Mouse (Mus musculus): Measurements from ENCODE around the gene Llph.

Llph gene

DNA sequence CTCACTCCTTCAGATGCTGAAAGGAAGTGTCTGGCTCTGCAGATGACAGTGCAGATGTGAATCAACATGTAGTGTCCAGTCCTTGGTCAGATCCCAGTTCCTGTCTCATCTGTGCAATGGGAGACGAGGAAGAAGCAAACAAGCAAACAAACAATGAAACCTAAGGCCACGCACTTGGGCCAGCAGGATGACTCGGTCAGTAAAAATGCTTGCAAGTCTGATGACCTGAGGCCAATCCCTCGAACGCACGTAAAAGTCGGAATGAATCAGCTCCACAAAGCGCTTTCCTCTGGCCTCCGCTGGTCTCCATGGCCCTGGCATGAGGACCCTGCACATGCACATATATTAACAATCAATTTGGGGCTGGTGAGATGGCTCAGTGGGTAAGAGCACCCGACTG, 7.9 kb upstream of the Llph start:
- no peak for DNase-seq (ENCODE audit: extremely low read depth, low read depth, low spot score)

DNA sequence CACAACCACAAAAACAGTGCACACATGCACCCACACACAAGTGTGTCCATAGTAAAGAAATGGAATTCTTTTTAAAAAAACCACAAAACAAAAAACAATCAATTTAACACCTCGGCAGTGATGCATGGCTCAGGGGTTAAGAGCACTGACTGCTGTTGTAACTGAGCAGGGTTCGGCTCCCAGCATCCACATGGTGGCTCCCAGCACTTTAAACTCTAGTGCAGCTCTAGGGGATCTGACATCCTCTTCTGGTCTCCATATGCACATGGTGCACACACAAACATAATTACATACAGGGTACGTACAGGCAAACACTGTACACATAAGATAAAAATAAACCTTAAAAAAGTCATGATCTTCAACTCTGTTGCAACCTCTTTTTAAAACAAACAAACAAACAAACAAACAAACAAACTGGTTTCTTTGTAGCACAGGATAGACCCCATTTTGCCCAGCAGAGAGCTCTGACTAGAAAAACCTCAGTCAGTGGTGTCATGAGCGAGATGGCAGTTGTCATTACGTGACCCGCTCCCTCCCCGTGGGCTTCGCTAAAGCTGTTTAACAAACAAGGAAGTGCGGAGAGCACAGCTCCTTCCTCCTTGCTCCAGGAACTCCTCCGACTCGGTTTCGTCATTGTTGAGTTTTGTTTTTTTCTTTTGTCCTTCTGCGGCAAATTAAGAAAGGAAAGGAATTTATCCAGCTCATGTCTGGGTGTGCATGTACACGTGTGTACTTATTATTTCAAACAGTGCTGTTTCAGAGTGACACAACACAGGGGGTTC, 7.1 kb upstream of the Llph start:
- no peak for DNase-seq (ENCODE audit: extremely low read depth, low read depth, low spot score)

- DNase-seq (ENCODE audit: extremely low read depth, low read depth, low spot score): no peak
These were observed 6.1 kb upstream of the Llph start for GRCm38 (mm10) chr10:120220776-120221175.

GRCm38 (mm10) chr10:120231718-120232117, 4.8 kb downstream of the Llph start:
- no peak for DNase-seq (ENCODE audit: extremely low read depth, low read depth, low spot score)

GRCm38 (mm10) chr10:120233655-120234367, 6.9 kb downstream of the Llph start:
- no peak for DNase-seq (ENCODE audit: extremely low read depth, low read depth, low spot score)

DNA sequence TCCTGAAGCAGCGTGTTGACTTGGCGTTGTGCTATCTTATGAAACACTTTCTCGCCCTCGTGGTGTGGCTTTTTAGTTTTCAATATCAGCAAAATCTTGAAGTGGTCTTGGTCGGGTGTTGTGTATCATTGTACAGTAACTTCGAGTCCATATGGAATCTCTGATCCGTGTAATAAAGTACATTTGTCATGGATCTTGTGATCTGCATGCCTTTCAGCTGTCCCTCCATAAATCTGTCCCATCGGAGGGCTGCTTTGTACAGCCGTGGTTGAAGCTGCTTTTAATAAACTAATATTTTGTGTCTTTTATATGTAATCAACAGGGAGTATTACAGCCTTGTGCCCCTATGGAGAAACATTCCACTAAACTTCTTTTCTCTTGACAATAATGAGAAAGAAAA, 10.0 kb downstream of the Llph start:
- no peak for DNase-seq (ENCODE audit: extremely low read depth, low read depth, low spot score)

GRCm38 (mm10) chr10:120238241-120238640, 11.4 kb downstream of the Llph start:
- DNase-seq (ENCODE audit: extremely low read depth, low read depth, low spot score): no peak

GRCm38 (mm10) chr10:120239476-120239875, 12.6 kb downstream of the Llph start:
- DNase-seq (ENCODE audit: extremely low read depth, low read depth, low spot score): no peak

DNA sequence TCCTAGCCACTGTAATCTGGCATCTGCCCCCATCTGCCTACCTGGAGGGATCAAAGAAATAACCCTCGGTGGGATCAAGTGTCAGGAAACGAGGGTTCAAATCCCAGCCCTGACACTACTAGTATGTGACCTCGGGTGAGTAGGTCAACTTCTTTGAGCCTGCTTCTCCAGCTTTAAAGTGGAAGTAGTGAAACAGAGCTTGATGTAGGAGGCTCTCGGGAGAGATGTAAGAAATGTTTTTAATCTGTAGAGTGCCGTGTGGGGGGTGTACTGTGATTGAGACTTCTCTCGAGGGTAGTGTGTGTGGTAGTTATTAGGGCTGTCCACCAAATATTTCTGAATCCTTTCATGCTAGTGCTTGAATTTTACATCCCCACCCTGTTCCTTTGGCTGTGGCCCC, 15.6 kb downstream of the Llph start:
- no peak for DNase-seq (ENCODE audit: extremely low read depth, low read depth, low spot score)

DNA sequence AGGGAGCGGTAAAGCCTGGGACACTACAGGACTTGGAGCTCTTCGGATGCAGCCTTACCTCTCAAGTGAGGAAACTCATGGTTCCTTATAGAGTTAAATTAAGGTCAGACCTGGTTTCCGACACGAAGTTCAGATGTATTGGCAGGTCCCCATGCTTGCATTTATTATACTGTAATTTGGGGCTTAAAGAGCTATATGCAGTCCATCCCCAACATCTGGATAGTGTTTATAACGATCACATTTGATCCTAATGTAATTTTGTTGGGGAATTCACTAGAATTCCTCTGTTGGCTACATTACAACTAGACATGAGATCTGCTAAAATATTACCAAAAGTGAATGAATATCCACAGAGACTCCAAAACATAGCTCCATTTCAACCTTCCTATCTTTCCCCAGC, 18.8 kb downstream of the Llph start:
- no peak for DNase-seq (ENCODE audit: extremely low read depth, low read depth, low spot score)

DNA sequence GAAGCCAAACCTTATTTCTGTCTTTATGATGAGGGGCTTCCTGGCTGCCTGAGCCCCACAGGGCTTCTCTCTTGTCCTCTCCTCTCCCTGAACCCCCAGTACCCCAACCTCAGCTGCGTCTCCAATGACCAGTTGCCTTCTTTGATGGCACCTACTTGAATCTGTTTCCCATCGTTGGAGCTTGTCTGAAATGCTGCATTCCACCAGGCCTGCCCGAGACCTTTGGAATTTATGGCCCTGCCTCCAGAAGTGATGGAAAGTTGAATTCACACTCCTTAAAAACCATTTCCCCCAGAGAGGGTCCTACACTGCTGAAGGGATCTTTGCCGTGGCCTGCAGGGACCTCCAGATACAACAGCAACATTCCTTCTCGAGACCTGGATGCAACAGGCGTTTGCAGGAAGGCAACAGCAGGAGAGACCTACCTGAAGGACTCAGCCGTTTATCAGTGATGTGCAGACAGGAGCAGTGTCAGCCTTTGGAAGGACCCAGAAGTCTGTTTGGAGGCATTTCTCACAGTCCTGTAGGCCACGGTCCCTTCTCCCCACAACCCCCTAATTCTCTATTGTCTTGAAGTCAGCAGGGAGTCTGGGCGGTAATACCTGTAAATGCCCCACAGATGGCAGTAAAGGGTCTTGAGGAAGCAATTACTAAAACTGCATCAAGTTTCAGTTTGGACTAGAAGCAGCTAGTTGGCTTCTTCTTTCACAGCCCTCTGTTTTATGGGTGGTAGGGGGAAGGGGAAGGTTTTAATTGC, 20.3 kb downstream of the Llph start:
- DNase-seq (ENCODE audit: extremely low read depth, low read depth, low spot score): no peak

DNA sequence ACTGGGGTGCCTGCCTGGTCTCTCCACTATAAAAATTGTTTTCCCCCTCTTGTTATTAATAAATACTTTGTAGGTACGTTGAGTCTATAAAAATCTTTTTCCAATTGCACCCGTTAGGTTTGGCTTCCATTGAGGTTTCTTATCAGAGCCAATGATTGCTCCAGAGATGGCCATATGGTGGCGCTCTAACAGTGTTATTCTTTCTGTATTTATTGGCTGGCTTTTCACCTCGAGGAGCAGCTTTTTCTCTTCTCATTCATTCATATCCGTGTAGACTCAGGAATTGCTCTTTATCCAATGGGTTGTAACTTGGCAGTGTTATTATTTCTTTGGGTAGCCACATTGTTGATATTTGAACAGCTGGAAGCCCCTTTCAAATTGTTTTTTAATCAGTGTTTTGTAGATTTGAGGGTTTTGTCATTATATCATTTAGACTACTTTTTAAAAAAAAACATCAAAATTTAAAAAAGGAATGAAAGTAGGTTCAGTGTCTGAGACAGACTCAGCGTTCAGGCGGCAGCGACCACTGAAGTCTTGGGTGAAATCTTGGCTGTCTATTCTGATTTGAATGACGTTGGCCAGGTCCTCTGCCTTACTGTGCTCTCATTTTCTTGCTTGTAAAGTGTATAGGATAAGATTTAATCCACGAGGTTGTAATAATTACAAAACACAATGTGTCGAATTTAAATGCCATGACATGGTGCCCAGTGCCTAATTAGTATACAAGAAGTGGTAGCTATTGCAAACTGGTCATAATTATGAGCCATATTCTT, 24.2 kb downstream of the Llph start:
- no peak for DNase-seq (ENCODE audit: extremely low read depth, low read depth, low spot score)

DNA sequence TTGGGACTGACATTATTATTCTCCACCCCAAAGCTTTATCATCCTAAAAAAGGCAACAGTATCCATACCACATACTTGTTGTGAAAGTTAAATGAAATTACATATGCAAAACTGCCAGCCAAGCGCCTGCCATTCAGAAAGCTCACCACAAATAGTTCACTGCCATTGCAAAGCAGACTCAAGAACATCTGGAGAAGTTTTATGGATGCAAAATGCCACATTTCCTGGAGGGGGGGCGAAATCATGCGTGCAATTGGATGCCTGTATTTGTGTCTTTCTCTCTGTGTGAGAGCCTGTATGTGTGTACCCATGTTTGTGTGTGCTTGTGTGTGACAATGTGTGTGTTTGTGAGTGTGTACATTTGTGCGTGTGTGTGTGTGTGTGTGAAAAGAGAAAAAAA, 24.9 kb downstream of the Llph start:
- DNase-seq (ENCODE audit: extremely low read depth, low read depth, low spot score): no peak

DNA sequence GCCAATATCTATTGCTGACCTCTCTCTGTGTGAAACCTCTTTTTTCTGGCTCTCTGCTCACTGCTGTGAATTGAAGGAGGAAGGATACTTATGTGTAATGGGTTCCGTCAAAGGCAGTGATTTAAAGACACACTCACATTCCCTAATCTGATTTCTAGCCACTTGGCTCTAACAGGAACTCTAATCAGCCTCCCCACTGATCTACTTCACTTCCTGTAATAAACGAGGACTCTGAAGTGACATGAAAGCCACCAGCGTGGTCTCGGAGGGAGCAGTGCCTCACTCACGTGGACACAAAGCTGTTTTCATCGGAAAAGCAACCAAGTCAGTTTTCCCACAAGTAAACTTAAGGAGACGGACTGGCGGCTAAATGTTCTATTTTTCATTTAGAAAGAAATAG, 25.9 kb downstream of the Llph start:
- no peak for DNase-seq (ENCODE audit: extremely low read depth, low read depth, low spot score)

DNA sequence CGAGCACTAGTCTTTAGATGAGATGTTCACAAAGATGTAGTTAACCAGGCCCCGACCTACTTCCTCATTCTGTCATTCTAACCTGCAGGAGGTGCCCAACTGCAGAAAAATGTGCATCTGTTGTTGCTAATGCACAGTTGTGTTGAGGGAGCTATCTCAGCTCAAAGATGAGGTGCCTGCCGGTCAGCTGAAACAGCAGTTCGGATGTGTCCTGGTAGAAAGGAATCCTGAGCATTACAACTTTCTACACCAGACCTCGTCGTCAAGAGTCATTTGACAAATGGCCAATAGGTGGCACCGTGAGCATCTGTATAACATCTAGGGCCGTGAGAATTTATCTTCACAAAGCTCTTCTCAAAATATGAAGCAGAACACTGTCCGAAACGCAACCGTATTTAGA, 30.4 kb downstream of the Llph start:
- no peak for DNase-seq (ENCODE audit: extremely low read depth, low read depth, low spot score)

DNA sequence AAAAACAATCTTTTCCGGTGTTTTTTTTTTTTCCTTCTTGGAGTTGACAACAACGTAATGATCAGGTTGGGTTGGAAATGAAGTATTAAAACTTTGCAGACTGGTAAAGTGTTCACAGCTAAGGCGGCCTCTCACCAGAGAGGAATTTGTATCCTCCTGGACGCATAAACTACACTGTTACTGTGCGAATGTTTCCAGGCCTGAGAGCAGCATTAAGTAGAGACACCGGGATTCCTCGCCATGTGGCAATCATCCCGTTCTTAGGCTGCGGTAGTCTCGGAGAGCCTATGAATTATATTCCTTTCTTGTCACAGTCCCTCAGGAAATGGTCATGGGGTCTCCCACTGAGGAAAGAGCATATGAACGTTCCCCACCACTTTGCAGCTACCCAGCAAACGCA, 40.9 kb downstream of the Llph start:
- no peak for DNase-seq (ENCODE audit: extremely low read depth, low read depth, low spot score)

GRCm38 (mm10) chr10:120269946-120270345, 43.1 kb downstream of the Llph start:
- no peak for DNase-seq (ENCODE audit: extremely low read depth, low read depth, low spot score)

DNA sequence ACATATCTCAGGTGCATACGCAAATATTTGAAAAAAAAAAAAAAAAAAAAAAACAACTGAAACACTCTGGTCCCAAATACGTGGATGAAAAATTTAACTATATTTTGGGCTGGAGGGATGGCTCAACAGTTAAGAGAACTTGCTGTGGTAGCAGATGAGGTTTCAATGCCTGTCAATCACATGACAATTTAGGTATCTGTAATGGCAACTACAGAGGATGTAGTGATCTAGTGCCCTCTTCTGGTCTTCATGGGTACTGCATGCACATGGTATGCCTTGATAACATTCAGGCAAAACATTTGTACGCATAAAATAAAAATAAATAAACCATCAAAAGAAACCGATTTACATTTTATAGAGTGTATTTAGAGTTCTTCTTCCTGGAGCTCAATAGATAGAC, 43.9 kb downstream of the Llph start:
- DNase-seq (ENCODE audit: extremely low read depth, low read depth, low spot score): no peak

DNA sequence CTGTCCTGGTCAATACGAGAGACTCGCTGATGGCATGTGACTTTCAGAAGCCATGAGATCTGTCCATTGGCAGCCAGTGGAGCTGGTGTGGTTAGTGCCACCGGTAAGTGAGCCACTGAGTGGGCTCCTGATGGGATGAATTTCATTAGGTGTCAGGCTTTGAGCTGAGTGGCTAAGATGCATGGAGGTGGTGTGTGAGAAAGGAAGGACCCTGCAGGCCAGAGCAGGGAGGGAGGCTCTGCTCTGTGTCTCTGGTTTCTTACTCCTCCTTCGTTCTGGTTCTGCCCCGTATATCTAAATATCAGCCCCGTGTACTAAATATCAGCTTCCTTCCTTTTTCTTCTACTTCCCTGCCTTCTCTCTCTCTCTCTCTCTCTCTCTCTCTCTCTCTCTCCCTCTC, 44.4 kb downstream of the Llph start:
- DNase-seq (ENCODE audit: extremely low read depth, low read depth, low spot score): no peak

GRCm38 (mm10) chr10:120271879-120272269, 45.0 kb downstream of the Llph start:
- no peak for DNase-seq (ENCODE audit: extremely low read depth, low read depth, low spot score)

DNA sequence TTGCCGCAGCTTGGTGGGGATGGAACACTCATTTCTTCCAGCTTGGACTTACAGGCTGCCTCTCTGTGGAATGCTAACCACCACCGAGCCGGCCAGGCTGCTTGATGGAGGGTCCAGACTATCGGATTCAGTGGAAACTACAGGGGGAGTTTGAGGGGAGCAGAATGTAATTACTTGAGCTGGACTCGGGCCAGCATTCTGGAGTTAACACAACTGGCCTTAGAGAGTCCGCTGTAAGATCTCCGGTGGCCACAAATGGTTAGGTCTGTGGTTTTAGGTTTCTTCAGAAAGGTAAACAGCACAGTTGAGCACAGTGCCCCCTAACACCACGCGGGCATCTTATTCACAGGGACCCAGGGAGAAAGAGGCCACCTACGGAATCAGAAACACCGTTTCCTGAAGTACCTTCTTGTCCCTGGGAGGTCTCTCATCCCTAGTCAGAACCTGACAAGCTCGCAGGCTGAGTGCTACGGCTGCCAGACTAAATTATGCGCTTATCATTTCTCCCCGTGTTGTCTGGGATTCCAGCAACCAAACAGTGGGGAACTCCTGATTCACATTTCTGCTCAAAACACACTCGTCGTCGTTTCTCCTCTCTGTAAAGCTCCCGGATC, 45.5 kb downstream of the Llph start:
- DNase-seq (ENCODE audit: extremely low read depth, low read depth, low spot score): no peak
